Mouse (Mus musculus) erythroblast, embryonic 14.5 days (primary cell): ENCODE measurements around the gene Aqp9. TPM values are rescaled to one million over a fixed set of nuclear protein-coding genes. Genes with fewer than 3 reads are reported as not detected.
A peak's percentile ranks its signal among the peaks of the same experiment; 100 is the strongest.

Experiments used
- H3K27me3 ChIP-seq: 2 replicates; pipeline ENCODE4 v1.6.1; 2012; ENCODE audit warnings: inconsistent platforms; ENCODE audit not compliant: control insufficient read depth
- H3K36me3 ChIP-seq: 2 replicates; pipeline ENCODE4 v1.6.1; 2012; ENCODE audit warnings: mild to moderate bottlenecking, inconsistent platforms; ENCODE audit not compliant: control insufficient read depth
- H3K4me1 ChIP-seq: 2 replicates; pipeline ENCODE4 v1.6.1; 2012; ENCODE audit warnings: inconsistent platforms; ENCODE audit not compliant: control insufficient read depth
- H3K4me3 ChIP-seq: replicated peaks from 2 replicates; pipeline ENCODE3; 2012; ENCODE audit warnings: moderate library complexity, mild to moderate bottlenecking, inconsistent platforms
- H3K9me3 ChIP-seq: 2 replicates; pipeline ENCODE4 v1.6.1; 2012; ENCODE audit warnings: low read length, inconsistent platforms, mixed read lengths; ENCODE audit not compliant: control insufficient read depth
- GATA1 ChIP-seq: IDR thresholded peaks from 2 replicates; pipeline ENCODE4 v1.6.1; 2012; ENCODE audit warnings: low read length, inconsistent platforms, mixed read lengths
- TAL1 ChIP-seq: IDR thresholded peaks from 3 replicates; pipeline ENCODE4 v1.6.1; 2012; ENCODE audit warnings: low read length, inconsistent platforms, mixed read lengths
- polyA plus RNA-seq: library from polyadenylated mRNA; stranded (reverse); fragments of >175 nt; gene quantifications from 2 replicates; pipeline ENCODE4 v1.2.3, GENCODE M21; 2012

Gene Aqp9
- polyA plus RNA-seq, 1 experiment: 0.26 TPM

GRCm38 (mm10) chr9:71162858-71163740 lies 5.4 kb downstream of the Aqp9 start:
- Histone ChIP-seq H3K4me3 (peak overlapping the region; percentile 64), H3K36me3 (peaks cover 36% of the 10 kb centered on the region)

GRCm38 (mm10) chr9:71162131-71162857 lies 6.2 kb downstream of the Aqp9 start:
- H3K27me3 ChIP-seq: no peaks in the 10 kb centered on the region
- TF ChIP-seq TAL1 (no peak), GATA1 (no peak)
- peaks cover 98% of the 10 kb centered on the region for H3K4me1 ChIP-seq
- H3K36me3 ChIP-seq: peaks cover 39% of the 10 kb centered on the region
- H3K4me3 ChIP-seq: peak overlapping the region; percentile 64
- no peaks in the 10 kb centered on the region for H3K9me3 ChIP-seq

More at GRCm38 (mm10) chr9:71162858-71163740, 5.4 kb downstream of the Aqp9 start:
- Histone ChIP-seq H3K4me1 (peaks cover 98% of the 10 kb centered on the region), H3K27me3 (no peaks in the 10 kb centered on the region), H3K9me3 (no peaks in the 10 kb centered on the region)
- TF ChIP-seq GATA1: no peak
- no peak for TF ChIP-seq TAL1

GRCm38 (mm10) chr9:71160849-71161711 lies 7.4 kb downstream of the Aqp9 start:
- TF ChIP-seq GATA1: no peak
- no peaks in the 10 kb centered on the region for H3K9me3 ChIP-seq
- peaks cover 42% of the 10 kb centered on the region for H3K36me3 ChIP-seq
- peak overlapping the region; percentile 41 for H3K4me3 ChIP-seq
- peaks cover 98% of the 10 kb centered on the region for H3K4me1 ChIP-seq
- no peaks in the 10 kb centered on the region for H3K27me3 ChIP-seq

- Histone ChIP-seq H3K4me3 (no peak overlapping the region), H3K27me3 (no peaks in the 10 kb centered on the region), H3K9me3 (no peaks in the 10 kb centered on the region), H3K4me1 (peaks cover 98% of the 10 kb centered on the region), H3K36me3 (peaks cover 46% of the 10 kb centered on the region)
- no peak for TF ChIP-seq GATA1
- TF ChIP-seq TAL1: no peak
These were observed 8.8 kb downstream of the Aqp9 start for GRCm38 (mm10) chr9:71159686-71160085.

- Histone ChIP-seq H3K4me3 (no peak overlapping the region), H3K9me3 (no peaks in the 10 kb centered on the region), H3K27me3 (no peaks in the 10 kb centered on the region), H3K36me3 (peaks cover 48% of the 10 kb centered on the region), H3K4me1 (peaks cover 98% of the 10 kb centered on the region)
- no peak for TF ChIP-seq GATA1
- TF ChIP-seq TAL1: no peak
These were observed 9.3 kb downstream of the Aqp9 start for GRCm38 (mm10) chr9:71159060-71159626.

- TF ChIP-seq GATA1 (no peak), TAL1 (no peak)
- Histone ChIP-seq H3K4me3 (peak overlapping the region; percentile 34), H3K9me3 (no peaks in the 10 kb centered on the region), H3K4me1 (peaks cover 92% of the 10 kb centered on the region), H3K36me3 (peaks cover 48% of the 10 kb centered on the region), H3K27me3 (no peaks in the 10 kb centered on the region)
These were observed 10.4 kb downstream of the Aqp9 start for GRCm38 (mm10) chr9:71157921-71158646.

GRCm38 (mm10) chr9:71156447-71157035 lies 11.9 kb downstream of the Aqp9 start:
- H3K4me3 ChIP-seq: peak overlapping the region; percentile 14
- peaks cover 88% of the 10 kb centered on the region for H3K4me1 ChIP-seq
- H3K36me3 ChIP-seq: peaks cover 48% of the 10 kb centered on the region
- no peaks in the 10 kb centered on the region for H3K9me3 ChIP-seq
- peak; percentile 33 for TF ChIP-seq GATA1
- TF ChIP-seq TAL1: no peak
- no peaks in the 10 kb centered on the region for H3K27me3 ChIP-seq
